Mouse (Mus musculus): ENCODE measurements around the gene Rfxank.

The Rfxank gene

DNA sequence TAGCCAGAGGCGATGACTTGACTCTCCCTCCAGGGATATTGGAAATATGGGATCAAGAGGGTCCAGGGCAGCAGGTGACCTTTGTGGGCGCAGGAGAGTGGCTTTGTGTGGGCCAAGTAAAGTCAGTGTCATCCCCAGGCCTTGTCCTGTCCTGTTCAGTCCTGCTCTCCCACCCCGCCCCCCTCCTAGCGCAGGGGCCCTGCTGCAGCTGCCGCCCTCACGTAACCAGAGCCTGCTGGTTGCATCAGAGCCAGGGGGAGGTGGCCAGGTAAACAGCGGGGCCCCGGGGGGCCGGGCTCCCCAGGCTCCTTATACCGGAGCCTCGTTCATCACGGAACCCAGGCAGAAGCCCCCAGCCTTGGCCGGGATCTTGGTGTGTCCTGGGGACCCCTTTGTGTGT is 11.2 kb upstream of the Rfxank start:
- in situ Hi-C loops (cut with MboI) = no loop called here

DNA sequence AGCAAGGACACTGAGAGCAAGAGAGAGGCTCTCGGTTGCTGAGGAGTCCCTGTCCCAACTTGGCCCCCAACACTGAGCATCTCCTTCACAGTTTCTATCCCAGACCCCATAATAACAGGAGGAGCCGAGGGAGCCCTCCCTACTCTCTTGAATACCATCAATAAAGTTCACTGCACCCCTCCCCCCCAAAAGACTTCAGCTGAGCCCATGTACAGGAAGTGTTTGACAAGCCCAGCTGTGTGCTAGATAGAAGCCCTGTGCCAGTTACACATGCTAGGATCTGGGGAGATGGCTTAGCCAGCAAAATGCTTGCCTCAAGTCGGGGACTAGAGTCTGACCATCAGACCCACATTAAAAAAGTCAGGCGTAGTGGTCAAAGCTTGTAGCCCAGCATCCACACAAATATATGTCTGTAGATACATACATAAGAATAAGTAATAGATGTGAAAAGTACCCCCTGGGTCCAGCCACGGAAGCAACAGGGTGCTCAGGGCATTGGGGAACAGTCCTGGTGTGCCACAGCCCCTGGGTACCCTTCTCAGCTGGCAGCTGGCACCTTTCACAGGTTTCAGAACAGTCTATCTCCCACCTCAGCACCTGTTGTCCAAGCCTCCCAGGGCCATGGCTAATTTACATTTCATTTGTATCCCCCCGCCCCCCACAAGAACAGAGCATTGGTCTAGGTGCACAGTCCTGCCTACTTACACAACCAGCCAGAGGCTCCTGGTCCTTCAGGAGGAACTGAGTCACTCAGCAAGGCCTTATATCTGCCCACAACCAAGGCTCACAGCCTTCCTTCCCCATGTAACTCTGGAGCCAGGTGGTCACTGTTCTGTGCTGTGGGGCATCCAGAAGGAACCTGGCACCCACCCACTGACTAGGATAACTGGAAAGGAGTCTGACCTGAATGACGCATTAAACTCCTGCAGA is 9.0 kb upstream of the Rfxank start:
- in situ Hi-C loops (cut with MboI) = no loop called here

DNA sequence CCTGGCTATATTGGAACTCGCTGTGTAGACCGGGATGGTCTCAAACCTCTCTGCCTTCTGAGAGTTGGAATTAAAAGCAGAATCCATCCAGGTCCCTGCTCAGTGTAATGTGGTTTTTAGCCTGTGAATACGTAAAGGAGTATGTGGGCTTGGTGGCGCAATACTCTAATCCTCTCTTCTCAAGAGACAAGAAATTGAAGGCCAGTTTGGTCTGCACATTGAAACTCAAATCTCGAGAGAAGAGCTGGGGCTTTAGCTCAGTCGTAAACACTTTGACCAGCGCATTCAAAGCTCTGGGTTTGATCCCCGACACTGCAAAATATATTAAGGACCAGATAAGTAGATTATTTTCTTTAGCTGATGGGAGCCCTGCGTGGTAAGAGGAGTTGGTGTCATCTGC is 1.0 kb upstream of the Rfxank start:
- in situ Hi-C loops (cut with MboI) = no loop called here

DNA sequence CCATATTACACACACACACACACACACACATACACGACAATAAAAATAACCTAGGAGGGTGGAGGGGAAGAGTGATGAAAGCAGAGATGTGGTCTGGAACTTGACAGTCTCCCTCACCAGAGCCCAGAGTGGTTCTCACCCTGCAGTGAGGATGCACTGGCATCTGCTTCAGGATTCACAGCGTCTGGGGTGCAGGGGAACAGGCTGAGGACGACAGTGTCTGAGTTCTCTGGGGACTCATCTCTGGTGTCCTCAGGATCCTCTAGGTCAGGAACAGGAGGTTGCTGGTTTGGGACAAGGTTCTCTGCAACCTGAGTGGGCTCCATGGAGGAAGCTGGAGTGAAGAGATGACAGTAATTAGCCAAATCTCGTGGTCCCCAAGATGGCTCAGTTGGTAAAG is 1.1 kb downstream of the Rfxank start:
- in situ Hi-C loops (cut with MboI) = no loop called here

DNA sequence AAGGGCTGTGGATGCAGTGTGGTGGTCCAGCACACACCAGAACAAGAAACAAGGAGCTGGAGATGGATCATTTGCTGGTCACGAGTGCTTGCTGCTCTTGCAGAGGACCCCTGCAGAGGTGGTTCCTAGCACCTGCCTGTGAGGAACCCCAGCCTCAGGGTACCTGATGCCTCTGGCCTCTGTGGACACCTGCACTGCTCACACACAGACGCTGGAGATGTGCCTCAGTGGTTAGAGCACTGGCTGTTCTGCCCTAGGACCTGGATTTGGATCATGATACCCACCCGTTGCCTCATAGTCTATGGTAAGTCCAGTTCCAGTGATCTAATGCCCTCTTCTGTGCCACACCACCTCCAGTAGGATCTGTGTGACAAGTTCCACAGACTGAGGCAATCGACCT is 2.4 kb downstream of the Rfxank start:
- in situ Hi-C loops (cut with MboI) = no loop called here

DNA sequence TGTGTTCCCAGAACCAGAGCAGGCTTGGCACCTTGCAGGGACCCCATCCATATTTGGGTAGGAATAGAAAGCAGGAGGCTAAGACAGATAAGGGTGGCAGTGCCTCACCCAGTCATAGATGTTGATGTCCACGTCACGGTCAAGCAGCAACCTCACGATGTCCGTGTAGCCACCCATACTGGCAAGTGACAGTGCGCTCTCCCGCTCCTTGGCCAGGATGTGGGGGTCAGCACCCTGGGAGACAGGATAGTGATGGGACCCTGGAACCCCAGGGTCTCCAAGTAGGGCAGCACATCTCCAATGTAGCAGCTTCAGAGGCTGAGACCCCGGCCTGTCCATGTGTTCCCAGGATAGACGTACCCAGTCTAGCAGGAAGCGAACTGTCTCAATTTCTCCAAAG is 4.0 kb downstream of the Rfxank start:
- in situ Hi-C loops (cut with MboI) = no loop called here

DNA sequence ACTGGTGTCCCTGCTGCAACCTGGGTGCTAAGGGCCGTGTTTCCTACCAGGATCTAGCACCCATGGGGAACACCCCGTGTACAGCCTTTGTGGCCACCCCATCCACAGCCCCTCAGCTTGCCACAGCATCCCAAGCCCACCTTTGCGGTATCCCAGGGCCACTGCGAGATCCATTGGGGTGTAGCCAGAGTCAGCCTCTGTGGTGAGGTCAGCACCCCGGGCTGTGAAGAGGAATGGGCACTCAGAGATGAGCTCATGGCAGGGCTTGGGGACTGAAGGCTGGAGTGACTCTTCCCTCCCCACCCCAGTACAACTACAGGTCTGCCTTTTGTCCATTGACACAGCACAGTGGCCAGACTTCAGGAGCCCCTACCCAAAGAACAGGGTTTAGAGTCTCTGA is 4.9 kb downstream of the Rfxank start:
- in situ Hi-C loops (cut with MboI) = no loop called here

DNA sequence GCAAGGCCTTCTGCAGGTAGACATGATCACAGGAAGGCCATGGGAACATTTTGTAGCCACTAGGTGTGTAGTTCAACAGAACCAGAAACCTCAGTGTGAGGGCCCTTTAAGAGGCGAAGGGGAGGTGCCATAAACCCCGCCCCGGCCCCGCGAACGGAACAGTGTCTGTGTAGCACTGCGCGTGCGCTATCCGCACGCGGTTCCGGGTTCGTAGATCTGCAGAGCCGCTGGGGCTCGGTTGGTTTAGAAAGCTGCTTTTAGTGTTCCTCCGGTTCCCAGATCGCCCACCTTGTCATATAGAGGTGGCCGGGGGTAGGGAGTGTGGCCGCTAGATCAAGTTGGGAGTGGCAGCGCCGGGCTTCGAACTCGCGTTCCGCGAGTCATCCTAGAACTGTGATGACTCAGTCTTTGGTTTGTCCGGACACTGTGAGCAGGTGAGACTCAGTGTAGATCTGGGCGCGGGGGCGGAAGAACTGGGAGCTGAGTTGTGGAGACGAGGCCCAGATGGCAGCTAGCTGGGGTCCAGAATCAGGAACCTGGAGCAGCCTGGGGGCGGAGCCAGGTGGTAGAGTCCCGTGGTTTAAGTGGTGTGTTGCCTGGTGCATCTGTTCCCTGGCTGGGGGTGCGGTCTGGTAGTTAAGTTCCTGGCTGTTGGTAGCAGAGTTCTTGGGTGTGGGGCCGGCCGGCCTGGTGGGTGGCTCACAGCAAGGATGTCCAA is 7.6 kb downstream of the Rfxank start, which contains the start of gene Nr2c2ap:
Nr2c2ap (plus strand) TSS at position 168 of the 718 bp plus-strand sequence.
- in situ Hi-C loops (cut with MboI) = no loop called here

DNA sequence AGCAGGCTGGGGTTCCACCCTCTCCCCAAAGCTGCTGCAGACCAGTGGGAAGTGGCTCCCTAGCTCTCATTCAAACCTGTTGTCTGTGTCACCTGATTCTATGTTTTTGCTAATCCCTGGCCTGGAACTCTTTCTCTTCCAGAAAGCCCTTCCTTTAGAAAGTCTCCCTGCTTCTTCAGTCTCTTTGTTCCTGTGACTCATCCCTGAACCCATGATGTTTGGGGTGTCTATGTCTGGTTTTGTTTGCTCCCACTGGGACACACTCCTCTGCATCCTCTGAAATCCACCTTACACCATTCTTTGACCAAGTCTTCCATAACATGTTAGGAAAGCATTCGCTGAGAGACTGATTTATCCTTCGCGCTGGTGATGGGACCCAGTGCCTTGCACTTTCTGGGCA is 8.9 kb downstream of the Rfxank start:
- in situ Hi-C loops (cut with MboI) = no loop called here

DNA sequence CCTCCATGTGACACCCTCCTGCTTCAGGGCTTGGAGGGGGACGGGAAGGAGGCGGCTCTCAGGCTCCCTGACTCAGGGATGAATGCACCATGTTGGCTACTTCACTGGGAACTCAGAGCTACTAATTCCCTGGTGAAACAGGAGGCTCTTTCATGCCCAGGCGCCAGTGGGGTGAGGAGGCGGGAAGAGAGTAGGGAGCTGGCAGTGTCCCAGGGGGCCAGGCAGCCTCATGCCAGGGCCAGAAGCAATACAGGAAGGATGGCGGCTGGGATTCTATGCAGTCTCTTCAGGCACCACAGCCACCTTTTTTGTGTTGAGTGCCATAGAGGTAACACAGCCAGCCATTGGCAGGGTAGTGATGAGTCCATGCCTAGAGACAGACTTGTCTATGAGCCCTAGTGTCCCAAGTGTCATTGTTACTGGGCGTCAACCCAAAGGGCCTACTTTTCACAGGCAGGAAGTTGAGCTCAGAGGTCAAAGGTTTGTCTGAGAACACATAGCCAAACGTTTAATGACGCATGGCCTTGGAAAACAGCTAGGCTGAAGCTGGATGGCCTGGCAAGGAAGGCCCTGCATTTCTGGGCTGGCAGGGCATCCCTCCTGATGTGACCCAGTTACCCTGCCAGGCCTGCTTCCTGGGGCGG is 9.5 kb downstream of the Rfxank start:
- in situ Hi-C loops (cut with MboI) = no loop called here

DNA sequence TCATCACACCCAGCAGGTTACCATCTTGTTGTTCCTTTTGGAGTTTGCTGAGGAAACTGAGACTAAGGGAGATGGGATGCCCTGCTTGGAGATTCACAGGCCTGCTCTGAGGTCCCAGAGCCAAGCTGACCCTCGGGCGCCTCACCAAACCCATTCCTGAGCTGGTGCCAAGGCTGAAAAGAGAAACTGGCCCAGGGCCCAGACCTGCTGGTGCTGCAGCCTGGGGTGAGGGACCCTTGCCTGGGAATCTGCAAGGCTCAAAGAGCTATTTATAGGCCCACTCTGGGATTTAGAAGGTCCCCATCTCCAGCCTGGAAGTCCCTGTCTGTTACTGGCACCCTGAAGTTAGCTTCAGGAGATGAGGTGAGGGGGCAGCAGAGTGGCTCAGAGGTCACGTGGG is 10.5 kb downstream of the Rfxank start:
- in situ Hi-C loops (cut with MboI) = no loop called here

DNA sequence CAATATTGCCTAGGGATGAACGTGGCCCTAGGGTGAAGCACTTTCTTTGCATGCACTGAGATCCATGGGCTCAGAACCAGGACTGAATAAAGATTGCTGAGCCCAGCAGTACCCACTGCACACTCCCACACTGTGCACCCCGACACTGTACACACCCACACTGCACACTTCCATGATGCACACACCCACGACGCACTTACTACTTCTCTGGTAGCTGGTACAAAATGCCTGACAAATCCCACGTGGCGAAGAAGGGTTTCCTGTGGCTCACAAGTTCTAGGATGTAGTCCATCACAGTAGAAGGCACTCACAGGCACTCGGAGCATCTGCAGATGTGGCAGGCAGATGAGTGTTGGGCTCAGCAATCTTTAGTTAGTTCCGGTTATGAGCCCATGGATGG is 14.0 kb downstream of the Rfxank start:
- in situ Hi-C loops (cut with MboI) = no loop called here

DNA sequence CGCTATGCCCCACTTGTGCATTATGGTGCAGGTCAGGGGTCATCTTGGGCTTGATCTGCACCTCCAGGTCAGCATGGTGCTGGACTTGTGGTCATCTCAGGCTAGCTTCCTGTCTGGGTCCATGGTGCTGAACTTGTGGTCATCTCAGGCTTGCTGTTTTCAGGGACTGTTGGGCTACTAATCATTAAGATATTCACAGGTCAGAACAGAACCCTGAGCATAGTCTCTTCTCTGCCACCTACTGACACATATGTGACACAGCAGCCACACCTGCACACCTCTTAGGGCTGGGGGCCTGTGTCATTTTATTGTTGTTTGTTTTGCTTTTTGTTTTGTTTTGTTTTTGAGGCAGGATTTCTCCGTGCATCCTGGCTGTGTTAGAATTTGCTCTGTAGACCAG is 16.1 kb downstream of the Rfxank start:
- in situ Hi-C loops (cut with MboI) = no loop called here

DNA sequence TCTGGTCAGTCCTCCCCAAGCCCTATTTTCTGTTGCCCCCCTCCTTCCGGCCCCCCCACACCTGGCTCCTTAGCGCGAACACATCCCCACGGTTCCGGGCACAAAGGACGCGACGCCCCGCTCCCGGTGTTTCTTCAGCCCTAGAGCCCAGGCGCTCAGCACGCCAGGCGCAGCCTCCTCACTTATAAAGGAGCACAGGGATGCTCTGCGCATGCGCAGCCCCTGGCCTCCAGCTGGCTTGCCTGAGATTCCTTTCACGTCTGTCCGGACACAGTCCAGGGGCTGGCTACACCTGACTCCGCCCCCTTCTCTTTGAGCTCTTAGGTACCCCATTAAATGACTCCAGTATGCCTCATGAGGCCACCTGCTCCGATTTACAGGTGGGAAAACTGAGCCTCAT is 18.3 kb downstream of the Rfxank start, which contains the start of gene Ncan:
Ncan (minus strand) TSS at position 207 of the 400 bp plus-strand sequence.
- in situ Hi-C loops (cut with MboI) = no loop called here

DNA sequence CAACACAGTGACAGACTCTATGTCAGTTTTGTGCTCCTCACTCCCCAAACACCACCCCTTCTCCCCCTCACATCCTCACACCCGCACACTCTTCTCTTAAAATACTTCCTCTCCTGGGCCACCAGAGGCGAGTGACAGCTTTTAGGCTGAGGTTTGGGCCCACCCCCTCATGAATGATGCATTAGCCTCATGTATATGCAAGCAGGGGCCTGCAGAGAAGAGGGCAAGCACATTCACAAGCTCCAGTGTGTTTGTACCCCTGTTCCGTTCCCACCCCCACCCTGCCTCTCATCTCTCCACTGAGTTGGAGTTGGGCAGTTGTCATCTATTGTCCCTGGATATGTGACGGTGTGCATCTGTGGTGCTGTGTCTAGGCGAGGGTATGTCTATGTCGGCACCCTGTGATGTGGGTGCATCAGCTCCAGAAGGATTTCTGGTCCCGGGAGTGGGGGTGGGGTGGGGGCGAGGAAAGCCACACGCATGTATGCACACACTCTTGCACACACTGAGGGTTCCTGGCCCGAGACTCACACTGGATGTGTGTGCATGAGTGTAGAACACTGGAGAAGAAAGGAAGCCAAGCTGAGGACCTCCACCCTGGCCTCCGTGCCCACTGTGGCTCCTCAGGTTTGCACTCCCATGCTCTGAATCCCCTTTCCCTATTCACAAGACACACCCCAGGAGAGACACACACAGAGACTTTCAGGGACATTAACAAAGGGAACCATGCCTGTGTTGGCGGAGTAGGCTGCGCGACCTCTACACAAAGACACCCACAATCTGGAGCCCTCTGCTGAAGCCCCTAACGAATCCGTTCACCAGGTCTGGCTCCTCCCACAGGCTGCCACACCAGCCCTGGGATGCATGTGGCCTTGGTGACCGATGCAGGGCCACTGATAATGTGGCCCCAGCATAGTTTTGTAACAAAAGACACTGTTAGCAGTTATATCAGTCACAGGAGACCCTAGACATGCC is 19.9 kb downstream of the Rfxank start:
- in situ Hi-C loops (cut with MboI) = no loop called here

DNA sequence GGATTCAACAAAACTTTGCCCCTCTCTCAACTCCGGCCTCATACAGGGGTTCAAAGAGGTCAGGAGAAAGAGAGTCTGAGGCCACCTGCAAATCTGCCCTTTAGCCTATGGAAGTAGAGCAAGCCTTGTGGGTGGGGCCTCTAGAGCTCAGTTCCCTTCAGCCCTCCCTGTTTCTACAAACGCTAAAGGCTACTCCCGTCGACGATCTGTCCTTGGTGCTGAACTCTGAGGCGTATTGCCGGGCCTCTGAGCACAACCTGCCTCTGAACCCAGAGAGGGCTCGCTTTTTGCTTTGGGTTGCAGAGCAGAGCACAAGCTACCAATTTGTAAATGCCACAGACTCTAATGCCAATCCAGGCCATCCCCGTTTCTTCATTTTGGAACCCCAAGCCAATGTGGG is 21.3 kb downstream of the Rfxank start:
- in situ Hi-C loops (cut with MboI) = no loop called here

DNA sequence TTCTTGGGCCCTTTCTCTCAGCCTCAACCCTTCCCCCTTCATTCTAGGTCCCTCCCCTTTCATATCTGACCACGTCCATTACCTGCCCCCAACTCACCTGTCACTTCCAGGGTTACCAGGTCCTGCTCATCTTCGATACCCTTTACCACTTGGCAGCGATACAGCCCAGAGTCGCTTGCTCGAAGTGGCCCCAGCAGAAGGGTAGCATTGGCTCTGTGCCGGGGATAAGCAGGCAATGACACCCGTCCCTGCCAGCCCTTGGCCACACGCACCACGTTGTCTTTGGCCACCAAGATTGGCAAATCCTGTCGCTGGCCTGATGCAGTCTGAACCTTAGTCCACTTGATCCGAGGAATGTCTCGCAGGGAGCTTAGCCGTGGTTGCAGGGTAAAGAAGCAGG is 24.1 kb downstream of the Rfxank start:
- in situ Hi-C loops (cut with MboI) = no loop called here

DNA sequence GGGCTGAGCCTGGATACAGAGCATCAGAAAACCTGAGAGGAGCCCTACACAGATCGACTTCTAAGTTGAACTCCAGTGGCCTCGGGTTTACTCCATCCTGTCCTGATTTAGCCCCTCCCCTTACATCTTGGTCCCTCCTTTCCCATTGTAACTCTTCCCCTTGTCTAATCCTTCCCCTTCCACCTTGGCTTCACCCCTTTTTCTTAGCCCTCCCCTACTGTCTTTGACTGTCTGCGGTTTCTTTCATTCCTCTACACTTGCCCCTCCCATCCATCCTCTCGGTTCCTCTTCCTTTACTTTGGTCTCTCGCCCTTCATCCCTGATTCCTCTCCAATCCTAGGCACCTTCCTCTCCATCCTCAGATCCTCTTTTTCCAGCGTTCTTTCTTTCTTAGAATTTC is 24.5 kb downstream of the Rfxank start:
- in situ Hi-C loops (cut with MboI) = no loop called here

DNA sequence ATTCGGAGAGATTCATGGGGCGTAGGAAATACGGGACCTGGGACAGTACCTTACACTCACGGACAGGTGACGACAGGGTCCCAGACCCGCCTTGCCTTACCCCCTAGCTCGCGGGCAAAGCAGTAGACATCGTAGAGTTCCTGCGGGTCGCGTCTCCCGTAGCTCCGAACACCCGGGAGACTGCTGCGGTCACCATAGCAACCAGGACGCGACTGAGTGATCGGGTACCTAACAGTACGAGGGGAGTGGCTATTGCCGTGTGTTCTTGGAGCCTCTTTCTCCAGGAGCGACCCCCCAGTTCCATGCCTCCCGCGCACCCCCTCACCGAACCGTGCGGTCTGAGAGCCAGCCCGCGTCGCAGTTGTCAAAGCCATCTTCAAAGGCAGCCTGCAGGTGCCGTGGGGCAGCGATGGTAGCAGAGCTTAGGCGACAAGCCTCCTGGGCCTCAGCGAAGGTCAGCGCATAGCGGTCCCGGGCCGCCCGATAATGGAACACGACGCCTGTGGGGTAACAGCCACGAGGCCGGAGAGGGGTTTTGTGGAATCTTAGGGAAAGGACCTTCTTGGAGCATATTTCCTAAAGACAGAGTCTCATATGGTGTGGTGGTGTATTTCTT is 26.4 kb downstream of the Rfxank start:
- in situ Hi-C loops (cut with MboI) = no loop called here

DNA sequence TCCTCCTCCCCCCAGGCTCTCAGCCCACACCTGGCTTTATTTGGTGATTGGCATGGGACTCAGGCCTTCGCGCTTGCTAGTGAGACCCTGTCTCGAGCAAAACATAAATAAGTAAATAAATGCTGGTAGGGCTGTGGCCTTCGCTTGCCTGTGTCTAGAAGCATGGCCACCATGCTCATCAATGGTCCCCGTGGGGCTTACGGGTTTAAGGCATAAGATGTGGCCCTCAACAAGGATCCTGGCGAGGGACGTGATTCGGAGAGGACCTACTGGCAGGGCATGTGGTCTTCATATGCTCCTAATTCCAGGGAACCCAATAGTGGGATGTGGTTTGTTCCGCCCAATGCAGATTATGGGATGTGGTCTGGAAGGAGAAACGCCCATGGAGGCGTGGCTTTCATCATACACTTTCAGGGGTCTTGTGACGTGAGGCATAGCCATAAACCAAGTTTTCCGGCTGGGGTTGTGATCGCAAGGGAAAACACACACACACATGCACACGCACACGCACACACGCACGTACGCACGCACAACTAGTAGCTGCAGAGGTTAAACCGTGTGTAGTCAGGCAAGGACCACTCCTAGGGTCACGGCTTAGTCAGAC is 27.7 kb downstream of the Rfxank start:
- in situ Hi-C loops (cut with MboI) = no loop called here

DNA sequence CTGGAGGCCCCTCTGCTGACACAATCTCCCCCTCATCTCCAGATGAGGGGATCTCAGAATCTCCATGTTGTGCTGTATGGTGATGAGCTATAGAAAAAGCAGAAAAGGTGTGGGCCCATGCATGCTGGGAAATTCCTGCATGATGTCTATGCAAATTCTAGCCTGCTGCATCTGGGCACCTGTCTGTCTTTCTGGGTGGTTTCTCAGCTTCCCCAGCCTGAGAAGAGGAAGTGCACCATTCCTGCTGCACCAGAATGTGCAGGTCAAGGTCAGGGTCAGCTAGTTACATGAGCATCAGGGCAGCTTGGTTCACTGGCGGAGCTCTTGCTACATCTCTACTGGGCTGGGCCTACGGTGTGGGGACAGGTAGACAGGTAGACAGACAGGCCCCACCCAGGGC is 28.5 kb downstream of the Rfxank start:
- in situ Hi-C loops (cut with MboI) = no loop called here
